Mouse (Mus musculus) fibroblast of lung, adult 2 months (primary cell): ENCODE data around the gene Tcf20.

Experiments
- DNase-seq: peaks from one replicate; pipeline ENCODE4 v3.0.0-alpha.2; 2011; ENCODE audit warnings: low read depth

Tcf20 gene

DNA sequence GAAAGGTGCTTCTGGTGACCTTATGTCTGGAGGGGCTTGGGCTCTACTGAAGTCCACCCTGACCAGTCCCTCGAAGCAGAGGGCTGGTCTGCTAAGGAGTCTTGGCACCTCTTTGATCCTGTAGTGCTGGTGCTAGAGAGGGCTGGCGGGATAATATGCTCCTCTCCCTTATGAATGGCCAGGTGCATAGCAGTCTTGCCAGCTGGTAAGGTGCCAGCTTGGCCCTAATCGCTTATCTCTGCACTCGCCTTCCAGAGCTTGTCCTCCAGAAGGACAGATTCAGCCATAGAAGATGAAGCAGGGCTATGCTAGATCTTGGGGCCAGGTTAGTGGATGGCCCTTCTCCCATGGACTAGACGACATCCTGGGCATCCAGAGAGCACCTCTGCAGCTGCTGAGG is 64.1 kb downstream of the Tcf20 start:
- DNase-seq: no peak

DNA sequence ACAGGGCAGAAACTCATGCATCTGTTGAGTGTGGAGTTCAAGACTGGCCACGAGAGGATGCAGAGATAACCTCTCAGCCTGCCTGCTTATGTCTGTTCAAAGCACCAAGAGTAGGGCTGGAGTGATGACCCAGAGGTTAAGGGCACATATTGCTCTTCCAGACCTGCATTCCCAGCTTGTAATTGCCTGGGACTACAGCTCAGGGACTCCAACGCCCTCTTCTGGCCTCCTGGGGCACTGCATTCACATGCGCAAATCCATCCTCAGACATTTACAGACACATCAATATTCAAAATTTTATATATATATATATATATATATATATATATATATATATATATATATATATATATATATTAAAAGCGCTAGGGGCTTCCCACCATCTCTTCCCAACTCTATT is 64.9 kb downstream of the Tcf20 start:
- DNase-seq: no peak

DNA sequence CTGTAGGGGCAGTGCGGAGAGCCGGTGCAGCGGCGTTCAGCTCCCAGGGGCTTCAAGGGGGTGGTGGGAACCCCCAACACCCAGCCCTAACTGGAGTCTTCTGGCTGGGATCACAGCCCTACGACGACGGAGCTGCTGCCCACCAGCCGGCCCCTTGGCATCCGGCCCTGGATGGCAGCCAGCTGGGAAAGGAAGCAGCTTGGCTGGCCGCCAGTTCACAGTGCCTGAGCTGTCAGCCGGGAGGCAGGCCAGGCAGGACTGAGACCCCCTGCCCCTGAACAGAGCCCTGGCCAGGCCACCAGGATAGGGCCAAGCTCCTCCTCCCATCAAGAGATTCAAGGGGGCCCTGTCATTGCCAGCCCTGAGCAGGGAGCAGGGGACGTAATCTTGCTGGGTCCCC is 65.6 kb downstream of the Tcf20 start:
- DNase-seq: no peak

DNA sequence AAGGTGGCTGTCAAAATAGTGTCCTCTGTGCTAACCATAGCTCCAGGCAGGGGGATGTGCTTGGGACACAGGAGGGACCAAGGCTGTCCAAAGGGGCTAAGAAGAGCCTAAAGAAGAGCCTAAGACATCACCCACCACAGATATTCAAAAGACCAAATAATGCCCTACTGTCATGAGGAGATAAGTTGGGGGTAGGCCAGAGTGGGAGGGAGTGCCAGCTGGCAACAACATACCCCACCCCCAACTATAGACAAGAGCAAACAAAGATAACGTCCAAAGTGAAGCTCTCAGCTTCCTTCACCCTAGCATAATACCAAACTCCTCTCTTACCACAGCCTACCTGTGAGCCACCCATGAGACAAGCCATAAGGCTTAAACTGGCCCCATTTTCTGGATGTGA is 66.1 kb downstream of the Tcf20 start:
- no peak for DNase-seq

DNA sequence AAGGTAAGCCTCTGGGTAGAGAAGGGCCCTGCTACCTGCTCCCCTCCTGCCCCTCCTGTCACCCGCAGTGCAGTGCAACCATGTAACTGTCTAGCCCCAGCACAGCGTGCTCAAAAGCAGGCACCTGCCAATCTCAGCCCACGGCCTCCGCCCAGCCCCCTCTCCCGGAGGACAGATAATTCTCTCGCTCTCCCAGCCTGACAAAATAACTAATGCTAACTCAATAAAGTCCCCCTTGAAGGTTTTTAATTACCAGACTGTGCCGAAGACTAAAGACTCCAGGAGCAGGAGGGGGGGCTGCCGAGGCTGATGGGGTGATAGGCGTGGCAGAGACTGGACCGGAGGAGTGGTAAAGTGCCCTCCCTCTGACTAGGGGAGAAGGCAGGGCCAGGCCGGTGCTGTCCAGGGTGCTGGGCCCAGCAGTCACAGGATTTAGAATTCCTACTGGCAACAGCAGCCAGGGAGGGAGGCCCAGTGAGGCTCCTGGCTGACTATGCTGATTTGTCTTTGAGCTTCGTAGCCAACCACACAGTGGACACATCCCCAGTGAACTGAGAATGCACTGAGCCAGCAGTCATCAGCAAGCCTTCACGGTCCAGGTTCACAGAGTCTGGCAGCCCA is 66.7 kb downstream of the Tcf20 start:
- no peak for DNase-seq

DNA sequence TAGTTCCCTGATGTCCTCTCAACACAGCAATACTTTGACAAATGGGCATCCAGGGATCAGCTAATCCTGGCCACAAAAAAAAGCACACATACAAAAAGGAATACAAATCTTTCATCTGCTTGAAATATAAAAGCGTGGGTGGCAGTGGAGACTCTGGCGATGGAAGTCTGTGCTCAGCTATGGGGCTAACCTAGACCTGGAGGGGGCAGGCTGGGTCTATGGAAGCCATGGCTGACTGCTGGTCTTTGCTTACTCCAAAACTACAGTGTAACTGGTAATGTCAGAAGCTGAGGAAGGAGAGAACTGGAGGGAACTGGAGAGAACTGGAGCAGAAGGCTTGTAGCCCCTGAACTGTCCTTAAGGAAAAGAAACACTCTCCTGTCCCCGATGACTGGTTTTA is 69.7 kb downstream of the Tcf20 start:
- no peak for DNase-seq

DNA sequence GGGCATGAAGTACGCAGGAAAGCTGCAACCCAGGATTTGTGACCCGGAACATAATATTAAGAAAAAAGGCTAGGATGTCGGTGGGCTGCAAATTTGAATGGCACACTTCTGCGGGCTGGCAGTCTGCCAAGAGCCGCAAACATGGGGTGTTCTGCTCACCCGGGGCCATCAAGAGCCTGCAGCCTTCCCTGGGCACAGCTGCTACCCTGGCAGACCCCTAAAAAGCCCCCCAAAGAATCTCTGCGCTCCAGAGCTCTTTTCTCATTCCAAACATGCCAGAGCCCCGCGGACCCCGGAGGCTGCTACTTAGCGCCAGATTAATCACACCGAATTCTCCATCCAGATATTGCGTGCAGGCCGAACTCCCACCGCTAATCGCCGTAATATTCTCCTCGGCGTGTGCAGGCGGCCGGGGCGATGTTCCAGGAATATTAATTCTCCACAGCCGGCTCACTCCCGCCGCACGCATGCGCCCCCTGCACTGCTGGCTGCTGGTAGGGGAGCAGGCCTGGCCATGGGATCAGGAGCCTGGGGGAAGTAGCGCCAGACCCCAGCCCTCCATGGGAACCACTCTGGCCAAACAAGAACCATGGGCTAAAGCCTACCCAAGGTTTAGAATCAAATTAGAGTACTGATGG is 70.3 kb downstream of the Tcf20 start:
- DNase-seq: no peak

DNA sequence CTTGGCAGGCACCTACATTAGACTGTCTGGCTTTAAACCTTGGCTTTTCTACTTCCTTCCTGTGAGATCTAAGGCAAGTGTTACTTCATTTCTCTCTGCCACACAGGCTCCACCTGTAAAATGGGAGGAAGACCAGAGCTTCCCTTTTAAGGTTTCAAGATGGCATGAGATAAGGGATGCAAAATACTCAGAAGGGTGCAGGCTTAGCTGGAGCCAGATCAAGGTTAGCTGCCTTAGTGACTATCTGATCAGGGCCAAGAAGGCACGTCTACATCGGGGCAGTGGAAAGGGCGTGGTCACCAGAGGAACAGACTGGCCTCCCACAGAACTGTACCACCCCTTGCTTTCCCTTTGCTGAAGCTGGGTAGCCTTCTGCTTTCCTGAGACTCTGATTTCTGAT is 73.2 kb downstream of the Tcf20 start:
- no peak for DNase-seq

DNA sequence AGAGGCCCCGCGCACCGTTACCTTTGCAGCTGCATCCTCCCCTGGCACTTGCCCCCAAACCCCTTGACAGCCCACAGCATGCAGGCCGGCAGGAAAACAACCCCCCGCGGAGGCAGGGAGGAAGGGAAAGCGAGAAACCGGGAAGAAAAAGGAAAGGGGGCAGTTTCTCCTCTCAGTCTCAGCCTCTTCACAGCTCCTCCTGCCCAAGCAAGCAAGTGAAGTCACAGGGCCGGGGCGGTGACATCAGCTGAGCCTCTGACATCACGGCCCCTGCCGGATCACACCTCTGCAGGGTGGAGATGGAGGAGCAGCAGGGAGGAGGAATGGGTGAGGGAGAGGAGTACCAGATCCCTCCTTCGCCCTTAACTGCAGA is 75.7 kb downstream of the Tcf20 start:
- no peak for DNase-seq

DNA sequence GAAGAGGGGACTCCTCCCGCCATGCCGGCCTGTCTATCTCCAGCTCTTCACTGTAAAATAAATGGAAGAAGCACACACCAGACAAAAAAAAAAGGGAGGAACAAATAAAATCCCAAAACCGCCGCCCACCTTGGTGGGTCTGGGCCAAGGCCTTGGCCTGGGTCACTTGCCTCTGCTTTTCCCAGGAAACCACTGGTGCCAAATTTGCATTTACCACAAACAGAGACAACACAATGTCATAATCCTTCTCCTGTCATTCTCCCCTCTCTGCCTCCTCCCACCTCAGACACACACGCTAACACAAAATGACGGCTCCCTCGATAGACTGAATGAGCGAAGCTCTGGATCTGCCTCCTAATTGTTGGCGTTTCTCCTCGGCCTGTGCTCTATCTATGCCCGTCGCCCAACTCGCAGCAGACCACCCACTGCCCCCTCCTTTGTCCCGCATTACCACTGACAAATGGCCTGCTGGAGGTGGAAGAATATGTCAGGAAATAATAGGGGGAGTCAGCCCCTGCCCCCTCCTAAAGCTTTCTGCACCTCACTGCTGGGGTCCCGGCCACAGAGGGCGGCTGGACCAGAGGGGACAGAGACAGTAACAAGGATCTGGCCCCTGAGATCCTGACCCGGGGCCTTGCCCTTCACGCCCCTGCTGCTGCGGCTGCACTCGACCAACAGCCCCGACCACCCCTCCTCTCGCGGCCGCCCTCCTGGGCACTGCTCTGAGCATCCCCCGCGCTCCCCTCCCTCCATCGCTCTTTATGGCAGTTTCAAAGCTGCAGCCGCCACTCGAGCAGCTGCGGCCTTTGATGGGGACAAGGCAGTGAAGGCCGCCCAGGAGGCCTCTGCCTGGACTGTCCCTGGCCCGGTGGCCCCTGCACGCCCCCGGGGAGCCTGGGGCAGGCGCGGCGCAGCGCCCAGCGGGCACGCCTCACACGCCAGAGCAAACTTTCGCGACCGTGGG is 76.4 kb downstream of the Tcf20 start:
- no peak for DNase-seq

DNA sequence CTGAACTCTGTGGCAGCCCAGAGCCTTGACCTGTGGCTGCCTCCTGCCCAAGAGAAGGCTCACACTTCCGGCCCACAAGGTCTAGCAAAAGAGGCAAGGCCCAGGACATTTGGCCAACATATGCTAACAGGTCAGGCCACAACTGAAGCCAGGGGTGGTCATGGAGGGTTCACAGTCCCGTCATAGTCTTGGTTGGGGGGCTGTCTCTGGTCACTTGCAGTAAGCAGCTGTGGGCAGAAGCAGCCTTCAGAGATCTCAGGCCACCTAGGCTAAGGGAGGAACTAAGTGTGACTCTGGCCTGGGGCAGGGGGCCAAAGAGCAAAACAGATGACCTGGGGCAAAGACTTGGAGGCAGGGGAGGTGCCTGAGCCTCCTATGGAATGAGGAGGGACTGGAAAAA is 77.1 kb downstream of the Tcf20 start:
- DNase-seq: no peak

DNA sequence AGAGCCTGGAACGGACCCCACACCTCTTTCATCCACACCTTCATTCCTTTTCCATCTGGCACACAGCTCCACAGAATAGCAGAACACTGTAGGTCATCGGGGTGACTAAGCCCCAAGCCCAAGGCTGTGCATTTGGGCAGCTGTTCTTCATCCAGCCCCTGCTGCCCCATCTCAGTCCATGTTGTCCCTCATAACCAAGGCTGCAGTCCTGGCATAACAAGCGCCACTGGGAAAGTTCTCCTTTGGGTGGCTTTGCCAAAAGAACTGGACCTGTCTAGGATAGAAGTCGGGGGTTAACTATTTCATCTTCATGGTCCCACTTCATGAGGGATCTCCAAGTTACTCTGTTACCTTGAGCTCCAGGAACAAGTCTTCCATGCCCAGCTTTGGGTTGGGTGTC is 77.9 kb downstream of the Tcf20 start:
- no peak for DNase-seq

DNA sequence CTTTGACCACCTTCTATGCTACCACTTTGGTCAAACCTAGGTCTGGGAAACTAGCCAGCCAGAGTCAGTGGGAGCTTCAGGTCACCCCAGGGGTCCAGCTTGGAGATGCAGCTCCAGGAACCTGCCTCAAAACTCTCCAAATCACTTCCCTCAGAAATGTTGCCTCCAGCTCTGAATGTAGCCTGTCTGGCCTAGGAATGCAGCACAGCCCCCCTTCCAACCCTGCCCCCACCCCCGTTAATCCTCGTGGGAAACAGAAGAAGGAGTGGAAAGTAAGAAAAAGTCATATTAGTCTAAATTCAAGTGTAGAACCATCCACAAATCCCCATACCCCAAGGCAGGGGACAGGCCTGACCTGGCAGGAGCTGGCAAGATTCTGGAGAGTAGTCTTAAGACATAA is 79.2 kb downstream of the Tcf20 start:
- no peak for DNase-seq

DNA sequence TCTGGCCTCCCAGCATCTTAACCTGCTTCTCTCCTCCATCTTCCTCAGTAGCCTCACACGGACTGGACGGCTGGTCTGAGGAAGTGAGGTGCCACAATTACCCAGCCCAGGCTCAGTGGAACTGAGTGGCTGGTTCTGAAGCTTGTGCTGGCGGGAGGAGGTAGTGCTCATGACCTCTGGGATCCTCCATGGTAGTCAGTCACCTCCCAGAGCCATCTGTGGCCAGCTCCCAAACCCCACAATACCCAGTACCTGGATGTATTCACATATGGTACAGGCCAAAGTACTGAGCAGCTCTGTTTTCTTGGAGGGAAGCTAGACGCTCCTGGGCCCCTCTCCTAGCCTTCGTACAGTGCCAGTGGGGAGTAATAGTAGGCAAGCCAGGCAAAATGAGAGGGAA is 80.4 kb downstream of the Tcf20 start:
- no peak for DNase-seq

DNA sequence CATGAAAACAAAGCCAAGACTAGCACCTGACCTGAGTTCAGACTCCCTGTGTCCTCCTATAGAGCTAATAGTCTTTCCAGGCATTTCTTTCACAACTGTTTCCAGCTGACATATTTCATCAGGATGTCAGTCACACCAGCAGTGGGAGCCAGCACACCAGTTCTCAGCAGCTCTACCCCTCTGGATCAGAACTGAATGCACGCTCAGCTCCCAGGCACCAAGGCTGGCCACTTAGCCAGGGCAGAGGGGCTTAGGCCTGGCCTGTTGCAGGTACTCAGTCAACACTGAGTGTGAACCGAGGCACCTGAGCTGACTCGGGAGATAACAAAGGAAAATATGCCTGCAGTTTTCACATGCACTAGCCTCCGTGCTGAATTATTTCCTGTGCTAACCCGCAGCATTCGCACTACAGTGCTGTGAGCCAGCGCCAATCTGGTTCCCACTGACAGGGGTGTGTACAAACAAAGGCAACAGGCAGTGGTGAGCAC is 81.1 kb downstream of the Tcf20 start:
- DNase-seq: peak; percentile 24

DNA sequence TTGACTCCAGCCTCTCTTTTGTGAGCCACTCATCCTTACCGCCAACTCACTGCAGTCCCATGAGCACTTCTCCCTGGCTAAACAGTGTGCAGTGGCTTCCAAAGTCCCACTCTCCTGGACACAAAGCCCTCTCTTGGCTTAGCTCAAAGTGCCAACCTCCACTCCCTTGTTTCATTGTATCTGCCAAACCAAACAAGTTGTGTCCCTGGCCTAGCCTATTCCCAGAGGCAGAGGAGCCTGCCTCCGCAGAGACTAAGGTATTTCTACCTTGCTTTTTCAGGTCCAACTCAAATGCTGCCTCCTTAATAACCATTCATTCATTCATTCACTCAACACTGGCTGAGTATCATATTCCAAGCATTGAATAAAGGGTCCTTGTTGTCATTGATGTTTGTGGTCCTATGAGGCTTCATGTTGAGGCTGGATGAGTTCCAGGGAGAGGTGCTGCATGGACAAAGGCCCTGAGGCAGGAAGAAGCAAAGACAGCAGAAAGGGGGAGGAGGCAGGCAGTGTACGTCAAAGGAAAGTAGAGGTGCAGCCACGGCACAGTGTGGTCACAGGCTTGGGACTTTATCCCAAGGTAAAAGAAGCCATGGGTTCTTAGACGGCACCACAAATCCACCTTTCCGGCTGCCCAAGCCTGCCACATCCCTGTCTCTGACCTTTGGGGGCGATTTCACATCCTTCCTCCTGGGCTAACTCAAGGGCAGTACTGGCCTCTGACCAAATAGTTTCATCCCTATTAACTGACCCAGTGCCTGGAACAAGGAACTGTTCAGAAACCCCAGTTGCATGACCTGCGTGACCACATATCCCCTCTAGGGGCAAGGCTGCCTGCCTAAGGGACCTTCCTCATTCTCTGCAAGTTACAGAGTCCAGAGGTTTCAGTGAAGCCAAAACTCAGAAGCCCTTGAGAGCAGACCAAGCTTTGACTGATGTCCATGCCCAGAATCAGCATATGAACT is 82.0 kb downstream of the Tcf20 start:
- DNase-seq: no peak

DNA sequence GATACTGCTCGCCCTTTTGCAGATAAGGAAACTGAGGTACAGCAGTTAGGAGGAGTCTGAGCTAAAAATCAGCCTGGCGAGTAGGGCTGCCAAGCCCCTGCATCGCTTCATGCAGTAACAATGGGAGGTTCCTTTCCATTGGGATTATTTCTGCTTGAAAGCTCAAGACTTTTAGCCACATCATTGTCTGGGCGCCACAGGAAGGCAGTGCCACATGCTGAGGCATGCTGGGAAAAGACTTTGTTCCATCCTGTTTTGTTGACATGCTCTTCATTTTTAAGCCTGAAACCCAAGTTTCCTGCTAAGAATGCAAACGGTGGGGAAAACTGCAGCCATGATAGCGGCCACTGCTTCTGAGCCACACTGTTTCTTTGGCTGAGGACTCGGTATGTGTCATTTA is 83.1 kb downstream of the Tcf20 start:
- DNase-seq: no peak

DNA sequence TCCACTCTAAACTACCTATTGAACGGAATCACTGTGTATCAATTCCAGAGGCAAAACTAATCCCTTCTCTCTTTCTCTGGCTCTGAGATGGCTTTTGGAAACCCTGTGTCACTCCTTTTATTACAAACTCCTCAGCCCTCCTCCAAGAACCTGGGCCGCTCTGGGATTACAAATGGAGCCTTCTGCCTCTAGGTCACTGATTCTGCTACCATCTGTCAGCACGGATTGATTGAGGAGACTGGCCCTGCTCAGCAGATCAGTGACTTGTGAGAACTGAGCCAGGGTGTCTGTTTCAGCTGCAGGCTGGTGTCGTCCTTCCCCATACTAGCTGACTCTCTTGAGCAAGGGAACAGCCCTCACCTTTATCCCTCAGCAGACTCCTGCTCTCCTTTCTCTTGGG is 85.2 kb downstream of the Tcf20 start:
- no peak for DNase-seq

DNA sequence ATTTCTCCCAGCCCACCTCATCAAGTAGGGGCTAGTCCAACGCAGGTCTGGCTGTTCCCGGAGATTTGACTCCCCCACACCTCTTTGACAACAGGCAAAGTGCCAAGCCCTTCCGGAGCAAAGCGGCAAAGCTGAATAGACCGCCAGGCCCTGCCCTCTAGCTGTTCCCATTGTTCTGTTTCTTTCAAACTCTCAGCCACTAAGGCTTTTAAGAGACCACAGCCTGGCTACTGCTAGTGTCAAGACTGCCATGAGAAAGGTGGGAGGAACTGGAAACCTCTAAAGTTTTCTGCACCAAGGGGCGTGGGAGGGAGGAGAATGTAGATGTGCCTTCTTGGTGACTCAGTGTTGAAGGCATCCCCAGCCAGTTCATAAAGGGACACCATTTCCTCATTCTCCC is 86.4 kb downstream of the Tcf20 start:
- no peak for DNase-seq

DNA sequence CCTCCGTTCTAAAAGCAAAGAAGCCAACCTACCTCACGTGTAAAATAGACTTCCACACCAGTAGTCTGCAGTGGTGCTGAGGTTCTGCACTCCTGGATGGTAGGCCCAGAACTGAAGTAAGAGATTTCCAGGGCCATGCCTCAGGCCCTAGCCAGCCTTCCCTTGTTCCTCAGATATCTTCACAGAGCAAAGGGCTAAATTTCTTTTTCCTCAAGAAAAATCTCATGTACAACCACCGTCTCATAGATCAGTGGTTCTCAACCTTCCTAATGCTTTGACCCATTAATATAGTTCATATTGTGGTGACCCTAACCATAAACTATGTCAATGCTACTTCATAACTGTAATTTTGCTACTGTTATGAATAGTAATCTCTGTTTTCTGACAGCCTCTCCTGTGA is 87.3 kb downstream of the Tcf20 start:
- DNase-seq: no peak

DNA sequence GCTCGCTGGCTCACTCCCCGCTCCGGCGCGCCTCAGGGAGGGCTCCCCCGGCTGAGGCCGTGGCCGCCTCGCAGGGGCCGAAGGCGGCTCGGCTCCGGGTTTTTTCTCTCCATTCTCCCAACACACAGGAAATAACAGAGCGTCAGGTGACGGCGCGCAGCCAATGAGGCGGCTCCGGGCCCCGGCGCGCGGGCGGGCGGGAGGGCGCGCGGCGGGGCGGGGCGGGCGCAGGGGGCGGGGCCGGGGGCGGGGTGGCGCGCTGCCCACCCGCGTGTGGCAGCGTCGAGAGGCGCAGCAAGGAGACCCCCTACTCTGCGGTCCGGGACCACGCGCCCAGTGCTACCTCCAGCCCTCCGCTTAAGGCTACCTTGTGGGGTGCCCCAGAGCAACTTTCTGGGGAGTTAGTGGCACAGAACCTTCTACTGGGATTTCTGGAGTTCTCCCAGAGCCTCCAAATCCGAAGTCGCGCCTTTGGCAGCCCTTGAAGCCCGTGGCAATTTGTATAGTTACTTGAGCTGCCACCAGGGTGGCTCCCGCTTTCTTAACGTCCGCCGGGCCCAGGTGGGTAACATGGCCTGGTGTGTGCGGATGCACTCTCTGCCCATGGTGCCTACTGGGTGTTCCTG is 87.9 kb downstream of the Tcf20 start:
- DNase-seq: peak; percentile 22
